Mouse (Mus musculus): ENCODE data around the gene Opcml.

DNA sequence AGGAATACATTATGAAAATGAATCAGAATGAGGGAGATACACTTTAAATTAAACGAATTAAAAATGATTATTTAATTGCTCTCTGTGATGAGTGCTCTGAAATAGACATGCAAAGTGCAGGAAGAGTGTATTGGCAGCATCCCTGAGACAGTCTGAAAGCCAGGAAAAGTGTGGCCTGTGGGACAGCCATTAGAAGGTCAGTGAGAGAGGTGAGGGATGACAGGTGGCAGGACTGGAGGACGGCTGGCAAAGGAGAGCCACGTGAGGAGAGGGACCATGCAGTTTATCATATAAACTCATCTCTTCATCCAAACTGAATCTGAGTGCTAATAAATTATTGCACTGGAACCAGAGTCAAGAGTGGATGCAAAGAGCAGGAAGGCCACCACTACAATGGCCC is 796.7 kb downstream of the Opcml start:
- TF ChIP-seq CTCF (IDR thresholded peaks at IDR 0.05; ENCODE audit: borderline replicate concordance, insufficient read depth, low read depth, low read length) (no peak), POLR2A (IDR thresholded peaks at IDR 0.05; ENCODE audit: borderline replicate concordance, insufficient read depth, low read length) (no peak)

Data from cerebellum, adult 2 months (tissue).